10 mouse cellular contexts compared by ENCODE assay signal in genomic region chr11:43927133-43927815, GRCm38 (mm10). TPM values are rescaled to one million over a fixed set of nuclear protein-coding genes. Genes with fewer than 3 reads are reported as not detected.
DNase-seq lines count a peak whose midpoint lies in the region; ATAC-seq lines count a peak whose summit lies in the region.
"Had no signal": no experiment of that assay in that cellular context is flagged by ENCODE, and none has a peak within 500 bp of the region (broad histone marks: within the 10 kb centered on the region; RNA-seq: fewer than 3 reads in every experiment).

No protein-coding gene starts in this region.

- H3K4me1 ChIP-seq in midbrain, embryonic 11.5 days (ENCODE audit: control insufficient read depth, insufficient read depth, low read length): no peaks in the 10 kb centered on the region
- H3K4me1 ChIP-seq in midbrain, embryonic 13.5 days (replicated peaks): peaks cover 13% of the 10 kb centered on the region

- H3K27me3 ChIP-seq in midbrain, embryonic 11.5 days (ENCODE audit: control insufficient read depth, insufficient read depth, low read length): no peaks in the 10 kb centered on the region
- no peaks in the 10 kb centered on the region for H3K27me3 ChIP-seq in midbrain, embryonic 13.5 days

- 86% methylated on average over 8 of the region's 8 CpGs for WGBS in midbrain, embryonic 11.5 days
- 87% methylated on average over 8 of the region's 8 CpGs for whole genome bisulfite sequencing in midbrain, embryonic 13.5 days

- no peak overlapping the region for H3K4me2 ChIP-seq in midbrain, embryonic 11.5 days
- no peak overlapping the region for H3K4me2 ChIP-seq in midbrain, embryonic 13.5 days (replicated peaks)
- H3K4me2 ChIP-seq: forebrain, embryonic 12.5 days had no signal

- H3K4me3 ChIP-seq in midbrain, embryonic 11.5 days (ENCODE audit: low read depth, low read length): no peak overlapping the region
- H3K4me3 ChIP-seq in midbrain, embryonic 13.5 days (replicated peaks): no peak overlapping the region
- H3K4me3 ChIP-seq: forebrain, embryonic 12.5 days; left cerebral cortex, adult 2 months had no signal

- H3K9me3 ChIP-seq in midbrain, embryonic 11.5 days (ENCODE audit: control insufficient read depth, low read length): no peaks in the 10 kb centered on the region
- H3K9me3 ChIP-seq in midbrain, embryonic 13.5 days: no peaks in the 10 kb centered on the region
- H3K9me3 ChIP-seq: forebrain, embryonic 12.5 days had no signal

- no peak for ATAC-seq in midbrain, embryonic 11.5 days (ENCODE audit: low FRiP score)
- no peak for ATAC-seq in midbrain, embryonic 13.5 days
- no peak for ATAC-seq in erythroid progenitor cell, adult 5-6 weeks (replicated peaks; ENCODE audit: low FRiP score, poor library complexity, severe bottlenecking)

- H3K27ac ChIP-seq in midbrain, embryonic 11.5 days (ENCODE audit: low read depth, low read length): no peak overlapping the region
- no peak overlapping the region for H3K27ac ChIP-seq in midbrain, embryonic 13.5 days
- H3K27ac ChIP-seq: forebrain, embryonic 12.5 days; left cerebral cortex, adult 2 months had no signal

- no peak overlapping the region for H3K9ac ChIP-seq in midbrain, embryonic 11.5 days (ENCODE audit: low read length)
- H3K9ac ChIP-seq in midbrain, embryonic 13.5 days (replicated peaks): no peak overlapping the region
- H3K9ac ChIP-seq: forebrain, embryonic 12.5 days had no signal

- DNase-seq in adrenal gland, adult (ENCODE audit: inconsistent age in 2 of 2, low spot score in 1 of 2): peak; percentile 50 to 79
- DNase-seq in adrenal gland, adult 18-20 months (ENCODE audit: low spot score in 2 of 2): no peak
- DNase-seq in heart, adult 18-20 months: peak; percentile 38 to 62
- no peak for DNase-seq in heart, postnatal 10 days
- peak; percentile 74 for DNase-seq in midbrain, embryonic 11.5 days (ENCODE audit: low spot score, missing footprints)
- peak; percentile 17 for DNase-seq in mesoderm, embryonic 11.5 days (ENCODE audit: low read depth, low spot score)

- H3K36me3 ChIP-seq in midbrain, embryonic 11.5 days (ENCODE audit: control insufficient read depth, insufficient read depth, low read length): no peaks in the 10 kb centered on the region
- no peaks in the 10 kb centered on the region for H3K36me3 ChIP-seq in midbrain, embryonic 13.5 days
- H3K36me3 ChIP-seq: forebrain, embryonic 12.5 days had no signal

- intact Hi-C loops in heart, postnatal 10 days (cut with DNase I): no loop called here

RNA-seq across cellular contexts. Expression of gene Adra1b, which starts 26.3 kb away (rescaled TPM):
- 1 to 10 TPM; 1.8 to 2.9 TPM for total RNA-seq in adrenal gland, adult 18-20 months (2021)
- 10 to 100 TPM; 44.0 to 48.9 TPM for total RNA-seq in heart, adult 18-20 months (2021)
- 10 to 100 TPM; 41.4 to 49.1 TPM for total RNA-seq in heart, postnatal 10 days (2021)
- polyA plus RNA-seq in midbrain, embryonic 11.5 days (2014; fragmentation: Nextera tagmentation; extraction: Ambion mirVana): 0.31 and 0.48 TPM in 2 replicates
- 2.2 and 2.5 TPM in 2 replicates for polyA plus RNA-seq in midbrain, embryonic 13.5 days (2015; fragmentation: Nextera tagmentation; extraction: Ambion mirVana)
- not detected in 2 replicates for total RNA-seq in erythroid progenitor cell, adult 5-6 weeks (2015; ENCODE audit: low replicate concordance)
- not detected in 2 replicates for total RNA-seq in erythroid progenitor cell, adult 5-6 weeks (2017; ENCODE audit: low replicate concordance)

Comparison
In these comparisons a context has a peak if more than half of its experiments do, and no peak if none do; other contexts are left out.
1. DNase-seq: peak in adrenal gland, adult (2 of 2), heart, adult 18-20 months (2 of 2), midbrain, embryonic 11.5 days (single experiment) and mesoderm, embryonic 11.5 days (single experiment); none in adrenal gland, adult 18-20 months (0 of 2) and heart, postnatal 10 days (0 of 2).
2. RNA of gene Adra1b, which starts 26.3 kb away (total RNA-seq): 41.4 to 49.1 TPM in heart, postnatal 10 days and 44.0 to 48.9 TPM in heart, adult 18-20 months; 1.8 to 2.9 TPM in adrenal gland, adult 18-20 months and not detected in erythroid progenitor cell, adult 5-6 weeks; every median in the first group is over 10 times any median in the second.